Mouse (Mus musculus) neural tube, embryonic 12.5 days (tissue): ENCODE measurements at regions not wholly inside any gene's neighbourhood (a gene's known extent, or its start where the extent isn't known, plus 50 kb on each side); places are given as distances from the start of the nearest gene placed in this dataset.

Source experiments
- ATAC-seq: fragments of 200-750 bp; cut with Nextera tagmentation; 2 replicates; pipeline ENCODE4 v1.8.0; 2017; ENCODE audit warnings: low read depth, mild to moderate bottlenecking, moderate TSS enrichment, moderate library complexity; ENCODE audit not compliant: low FRiP score
- H3K27ac ChIP-seq: fragments of 300-500 bp; sonication (generic); 2 replicates; pipeline ENCODE4 v1.5.1; 2016
- H3K27me3 ChIP-seq: fragments of 300-500 bp; sonication (generic); replicated peaks from 2 replicates; pipeline ENCODE4 v1.6.1; 2016; ENCODE audit warnings: mild to moderate bottlenecking
- H3K36me3 ChIP-seq: fragments of 300-500 bp; sonication (generic); 2 replicates; pipeline ENCODE4 v1.6.1; 2016; ENCODE audit warnings: mild to moderate bottlenecking
- H3K4me1 ChIP-seq: fragments of 300-500 bp; sonication (generic); 2 replicates; pipeline ENCODE4 v1.6.1; 2016
- H3K4me2 ChIP-seq: fragments of 300-500 bp; sonication (generic); replicated peaks from 2 replicates; pipeline ENCODE4 v1.6.1; 2016; ENCODE audit warnings: mild to moderate bottlenecking
- H3K4me3 ChIP-seq: fragments of 300-500 bp; sonication (generic); 2 replicates; pipeline ENCODE4 v1.5.1; 2016
- H3K9ac ChIP-seq: fragments of 300-500 bp; sonication (generic); 2 replicates; pipeline ENCODE4 v1.6.1; 2016; ENCODE audit warnings: mild to moderate bottlenecking
- H3K9me3 ChIP-seq: fragments of 300-500 bp; sonication (generic); 2 replicates; pipeline ENCODE4 v1.6.1; 2016; ENCODE audit warnings: mild to moderate bottlenecking
- WGBS: fragments of 180-500 bp; shearing (Covaris S2); methylation state at CpG from one replicate; pipeline ENCODE4 v1.1.7; 2016; 5-methylcytosine and 5-hydroxymethylcytosine counted together

- WGBS: 80% methylated on average over 2 of the region's 2 CpGs
These were observed 981.1 kb downstream of the Slc22a22 start for GRCm38 (mm10) chr15:56496355-56496754.

DNA sequence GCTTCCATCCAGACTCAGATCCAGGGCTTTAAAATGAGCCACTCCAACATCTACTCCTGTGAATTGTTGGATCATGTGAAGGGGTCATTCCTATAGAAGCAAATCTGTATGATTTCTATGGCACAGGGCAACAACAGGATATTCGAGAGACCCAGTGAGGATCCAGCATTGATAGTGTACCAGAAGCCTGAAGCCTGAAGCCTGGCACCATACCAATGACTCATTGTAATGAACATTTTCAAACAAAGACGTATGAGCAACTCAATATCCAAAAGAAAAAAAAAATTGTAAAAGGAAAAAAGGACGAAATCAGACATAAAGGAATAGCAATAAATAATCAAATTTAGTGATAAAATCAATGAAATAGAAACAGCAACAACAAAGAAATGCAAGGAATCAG, 991.5 kb downstream of the Slc22a22 start:
- Histone ChIP-seq H3K9me3 (no peaks in the 10 kb centered on the region), H3K4me1 (no peaks in the 10 kb centered on the region), H3K9ac (no peak overlapping the region), H3K36me3 (no peaks in the 10 kb centered on the region), H3K4me3 (no peak overlapping the region), H3K4me2 (no peak overlapping the region), H3K27me3 (no peaks in the 10 kb centered on the region), H3K27ac (no peak overlapping the region)
- no peak for ATAC-seq
- WGBS: 85% methylated on average over 3 of the region's 3 CpGs

More at GRCm38 (mm10) chr15:56496355-56496754, 981.1 kb downstream of the Slc22a22 start:
- H3K9ac ChIP-seq: no peak overlapping the region
- no peak overlapping the region for H3K4me3 ChIP-seq
- no peaks in the 10 kb centered on the region for H3K9me3 ChIP-seq
- H3K4me2 ChIP-seq: no peak overlapping the region
- H3K27ac ChIP-seq: no peak overlapping the region
- no peaks in the 10 kb centered on the region for H3K36me3 ChIP-seq
- no peaks in the 10 kb centered on the region for H3K4me1 ChIP-seq
- no peak for ATAC-seq
- H3K27me3 ChIP-seq: no peaks in the 10 kb centered on the region

DNA sequence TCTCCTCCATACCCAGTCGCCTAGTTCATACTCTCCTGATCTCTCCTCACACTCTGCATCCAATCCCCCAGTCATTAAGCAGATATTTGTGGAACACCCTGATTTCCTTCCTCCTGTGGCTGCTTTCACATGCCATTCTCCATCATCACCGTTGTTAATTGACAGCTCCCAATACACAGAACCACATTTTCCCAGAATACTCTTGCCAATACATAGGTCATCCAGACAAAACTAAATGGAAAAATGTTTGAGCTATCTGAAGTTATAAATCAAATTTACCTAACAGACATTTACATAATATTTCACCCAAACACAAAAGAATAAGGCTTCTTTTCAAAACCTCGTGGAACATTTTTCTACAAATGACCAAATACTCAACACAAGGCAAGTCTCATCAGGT, 992.7 kb downstream of the Slc22a22 start:
- H3K9me3 ChIP-seq: no peaks in the 10 kb centered on the region
- H3K36me3 ChIP-seq: no peaks in the 10 kb centered on the region
- no peak overlapping the region for H3K27ac ChIP-seq
- no peak overlapping the region for H3K4me3 ChIP-seq
- ATAC-seq: no peak
- H3K27me3 ChIP-seq: no peaks in the 10 kb centered on the region
- WGBS: 89% methylated on average over 3 of the region's 3 CpGs
- no peak overlapping the region for H3K4me2 ChIP-seq
- no peak overlapping the region for H3K9ac ChIP-seq
- no peaks in the 10 kb centered on the region for H3K4me1 ChIP-seq

DNA sequence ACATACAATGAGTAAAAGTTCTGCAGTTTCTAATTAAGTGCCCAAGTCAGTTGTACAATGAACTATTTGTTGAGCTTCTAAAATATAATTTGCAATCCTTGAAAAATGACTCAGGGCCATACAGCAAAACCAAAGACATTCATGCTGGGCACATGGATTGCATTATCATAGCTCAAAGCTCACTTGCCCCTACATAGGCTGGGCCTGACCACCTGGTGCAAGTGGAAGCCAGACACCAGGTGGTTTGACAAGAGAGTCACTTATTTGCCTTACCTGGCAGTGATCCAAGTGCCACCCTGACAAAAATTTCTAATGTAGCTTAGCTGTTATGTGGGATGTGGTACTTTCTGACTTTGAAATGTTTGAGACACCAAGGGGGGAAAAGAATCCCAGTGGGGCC, 997.7 kb downstream of the Slc22a22 start:
- H3K27me3 ChIP-seq: no peaks in the 10 kb centered on the region
- no peaks in the 10 kb centered on the region for H3K36me3 ChIP-seq
- no peak overlapping the region for H3K27ac ChIP-seq
- H3K9me3 ChIP-seq: no peaks in the 10 kb centered on the region
- no peak overlapping the region for H3K4me2 ChIP-seq
- H3K9ac ChIP-seq: no peak overlapping the region
- no peak for ATAC-seq
- H3K4me3 ChIP-seq: no peak overlapping the region
- H3K4me1 ChIP-seq: no peaks in the 10 kb centered on the region

GRCm38 (mm10) chr15:56479015-56479414, 998.4 kb downstream of the Slc22a22 start:
- Histone ChIP-seq H3K27ac (no peak overlapping the region), H3K4me2 (no peak overlapping the region), H3K36me3 (no peaks in the 10 kb centered on the region), H3K4me3 (no peak overlapping the region), H3K27me3 (no peaks in the 10 kb centered on the region), H3K4me1 (no peaks in the 10 kb centered on the region), H3K9ac (no peak overlapping the region), H3K9me3 (no peaks in the 10 kb centered on the region)
- no peak for ATAC-seq
- 73% methylated on average over 3 of the region's 3 CpGs for WGBS

- no peak overlapping the region for H3K9ac ChIP-seq
- no peak overlapping the region for H3K4me2 ChIP-seq
- no peaks in the 10 kb centered on the region for H3K36me3 ChIP-seq
- H3K27me3 ChIP-seq: no peaks in the 10 kb centered on the region
- no peak overlapping the region for H3K27ac ChIP-seq
- no peak overlapping the region for H3K4me3 ChIP-seq
- no peak for ATAC-seq
- no peaks in the 10 kb centered on the region for H3K4me1 ChIP-seq
- H3K9me3 ChIP-seq: no peaks in the 10 kb centered on the region
- WGBS: 92% methylated on average over 1 of the region's 1 CpGs
These were observed 1003.7 kb downstream of the Slc22a22 start for GRCm38 (mm10) chr15:56473679-56474078.

GRCm38 (mm10) chr15:56451881-56452280, 1025.5 kb downstream of the Slc22a22 start:
- H3K27me3 ChIP-seq: no peaks in the 10 kb centered on the region
- no peak overlapping the region for H3K9ac ChIP-seq
- H3K4me3 ChIP-seq: no peak overlapping the region
- H3K4me2 ChIP-seq: no peak overlapping the region
- H3K27ac ChIP-seq: no peak overlapping the region
- H3K4me1 ChIP-seq: no peaks in the 10 kb centered on the region
- 74% methylated on average over 4 of the region's 4 CpGs for WGBS
- no peak for ATAC-seq
- no peaks in the 10 kb centered on the region for H3K9me3 ChIP-seq
- no peaks in the 10 kb centered on the region for H3K36me3 ChIP-seq

- Histone ChIP-seq H3K27ac (no peak overlapping the region), H3K27me3 (no peaks in the 10 kb centered on the region), H3K4me3 (no peak overlapping the region), H3K4me2 (no peak overlapping the region), H3K36me3 (no peaks in the 10 kb centered on the region), H3K9ac (no peak overlapping the region), H3K4me1 (no peaks in the 10 kb centered on the region), H3K9me3 (no peaks in the 10 kb centered on the region)
- no peak for ATAC-seq
- WGBS: 60% methylated on average over 10 of the region's 10 CpGs
These were observed 1029.3 kb downstream of the Slc22a22 start for GRCm38 (mm10) chr15:56448015-56448645.

DNA sequence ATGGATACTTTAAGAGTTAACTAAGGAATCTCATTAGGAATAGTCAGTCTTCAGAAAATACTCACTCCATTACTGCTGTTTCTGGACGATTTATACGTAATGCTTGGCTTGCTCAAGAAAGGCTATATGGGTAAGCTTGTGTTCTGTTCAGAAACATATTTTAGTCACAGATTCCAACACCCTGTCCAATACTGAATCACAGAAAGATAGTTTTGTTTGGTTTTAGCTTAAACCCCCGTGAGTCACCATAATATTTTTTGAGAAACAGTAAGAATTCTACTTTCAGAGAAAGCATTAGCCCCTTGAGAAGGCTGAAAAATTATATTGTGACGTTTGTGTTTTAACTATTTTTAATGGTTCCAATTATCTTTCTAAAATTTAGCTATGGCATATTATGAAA, 1037.3 kb downstream of the Slc22a22 start:
- Histone ChIP-seq H3K4me1 (no peaks in the 10 kb centered on the region), H3K4me3 (no peak overlapping the region), H3K36me3 (no peaks in the 10 kb centered on the region), H3K27ac (no peak overlapping the region), H3K27me3 (no peaks in the 10 kb centered on the region), H3K4me2 (no peak overlapping the region), H3K9me3 (no peaks in the 10 kb centered on the region), H3K9ac (no peak overlapping the region)
- no peak for ATAC-seq
- 85% methylated on average over 4 of the region's 4 CpGs for WGBS

DNA sequence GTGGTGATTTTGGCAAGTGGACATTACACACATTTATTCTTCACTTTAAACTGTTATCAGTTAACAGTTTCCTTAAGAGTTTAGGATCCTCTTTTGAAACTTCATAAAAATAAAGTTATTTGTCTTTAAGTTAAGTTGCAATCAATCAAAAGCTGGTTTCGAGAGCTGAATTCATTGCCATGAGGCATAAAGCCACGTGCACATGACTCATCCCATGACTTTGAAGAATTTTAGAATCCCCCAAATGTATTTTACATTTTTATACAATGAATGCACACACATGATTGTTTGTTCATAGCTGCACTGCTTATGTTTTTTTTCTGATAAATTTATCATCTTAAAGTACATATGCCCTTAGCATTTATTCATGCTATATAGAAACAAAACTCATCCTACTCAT, 1039.1 kb downstream of the Slc22a22 start:
- H3K9ac ChIP-seq: no peak overlapping the region
- no peak for ATAC-seq
- H3K27ac ChIP-seq: no peak overlapping the region
- no peaks in the 10 kb centered on the region for H3K36me3 ChIP-seq
- H3K9me3 ChIP-seq: no peaks in the 10 kb centered on the region
- no peak overlapping the region for H3K4me3 ChIP-seq
- H3K27me3 ChIP-seq: no peaks in the 10 kb centered on the region
- no peak overlapping the region for H3K4me2 ChIP-seq
- 83% methylated on average over 2 of the region's 2 CpGs for WGBS
- H3K4me1 ChIP-seq: no peaks in the 10 kb centered on the region

- Histone ChIP-seq H3K36me3 (no peaks in the 10 kb centered on the region), H3K9ac (no peak overlapping the region), H3K4me3 (no peak overlapping the region), H3K27me3 (no peaks in the 10 kb centered on the region), H3K4me1 (no peaks in the 10 kb centered on the region), H3K27ac (no peak overlapping the region), H3K4me2 (no peak overlapping the region), H3K9me3 (no peaks in the 10 kb centered on the region)
- 35% methylated on average over 6 of the region's 6 CpGs for WGBS
- no peak for ATAC-seq
These were observed 1041.3 kb downstream of the Slc22a22 start for GRCm38 (mm10) chr15:56436131-56436530.

DNA sequence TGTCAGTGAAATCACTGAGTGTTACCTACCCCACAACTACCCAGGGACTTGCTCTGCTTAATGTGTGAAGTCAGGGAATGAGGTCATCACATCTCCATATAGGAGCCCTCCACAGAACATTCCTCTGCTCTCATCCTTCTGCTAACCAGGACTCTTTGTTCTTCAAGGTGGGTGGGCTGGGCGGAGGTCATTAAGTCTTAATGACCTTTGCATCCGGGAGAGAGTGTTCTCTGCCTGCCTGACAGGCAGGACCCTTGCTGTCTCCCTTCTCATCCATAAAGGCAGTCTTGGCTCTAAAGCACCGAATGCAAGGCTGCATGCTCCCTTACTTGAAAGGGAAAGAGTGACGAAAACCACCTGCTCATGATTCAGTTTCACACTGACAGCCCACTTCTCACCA, 1051.4 kb downstream of the Slc22a22 start:
- no peak overlapping the region for H3K27ac ChIP-seq
- no peak for ATAC-seq
- no peaks in the 10 kb centered on the region for H3K4me1 ChIP-seq
- H3K36me3 ChIP-seq: no peaks in the 10 kb centered on the region
- H3K9me3 ChIP-seq: no peaks in the 10 kb centered on the region
- H3K4me3 ChIP-seq: no peak overlapping the region
- WGBS: 9% methylated on average over 4 of the region's 4 CpGs
- no peaks in the 10 kb centered on the region for H3K27me3 ChIP-seq
- no peak overlapping the region for H3K9ac ChIP-seq
- no peak overlapping the region for H3K4me2 ChIP-seq

GRCm38 (mm10) chr15:56420681-56421080, 1056.7 kb downstream of the Slc22a22 start:
- peak; percentile 71 for ATAC-seq
- WGBS: 13% methylated on average over 1 of the region's 1 CpGs
- no peak overlapping the region for H3K4me2 ChIP-seq
- no peaks in the 10 kb centered on the region for H3K9me3 ChIP-seq
- no peak overlapping the region for H3K9ac ChIP-seq
- H3K36me3 ChIP-seq: no peaks in the 10 kb centered on the region
- H3K4me1 ChIP-seq: no peaks in the 10 kb centered on the region; the same call in 1 of the 2 replicates
- H3K27me3 ChIP-seq: no peaks in the 10 kb centered on the region
- no peak overlapping the region for H3K4me3 ChIP-seq
- H3K27ac ChIP-seq: no peak overlapping the region
